Mouse (Mus musculus) small intestine, adult 2 months (tissue): Measurements from ENCODE around the gene Cldn2. TPM values are rescaled to one million over a fixed set of nuclear protein-coding genes. Genes with fewer than 3 reads are reported as not detected.

Source experiments
- H3K27ac ChIP-seq: fragments of 200-500 bp; 2 replicates; pipeline ENCODE4 v1.5.1; 2012; ENCODE audit warnings: low read depth, low read length, control low read depth, inconsistent platforms; ENCODE audit not compliant: insufficient read depth
- H3K27me3 ChIP-seq: fragments of 200-500 bp; 2 replicates; pipeline ENCODE4 v1.6.1; 2012; ENCODE audit warnings: mild to moderate bottlenecking, moderate library complexity, low read length, inconsistent platforms; ENCODE audit not compliant: control insufficient read depth, insufficient read depth
- H3K36me3 ChIP-seq: fragments of 200-500 bp; 2 replicates; pipeline ENCODE4 v1.6.1; 2012; ENCODE audit warnings: mild to moderate bottlenecking, low read length, control low read depth, inconsistent platforms; ENCODE audit not compliant: control insufficient read depth, insufficient read depth
- H3K4me1 ChIP-seq: fragments of 200-500 bp; 2 replicates; pipeline ENCODE4 v1.6.1; 2012; ENCODE audit warnings: low read length, inconsistent platforms, mixed read lengths; ENCODE audit not compliant: control insufficient read depth, insufficient read depth, insufficient read length
- H3K4me3 ChIP-seq: fragments of 200-500 bp; 2 replicates; pipeline ENCODE4 v1.5.1; 2012; ENCODE audit warnings: low read depth, mild to moderate bottlenecking, control low read depth, inconsistent platforms, low read length, moderate library complexity
- CTCF ChIP-seq: fragments of 200-500 bp; IDR thresholded peaks from 2 replicates; pipeline ENCODE4 v1.5.1; 2012; ENCODE audit warnings: low read depth, mild to moderate bottlenecking, control low read depth, inconsistent platforms, low read length, moderate library complexity, mixed read lengths; ENCODE audit not compliant: insufficient replicate concordance, insufficient read length; ENCODE audit errors: extremely low read depth
- POLR2A ChIP-seq: fragments of 200-500 bp; IDR thresholded peaks from 2 replicates; pipeline ENCODE4 v1.6.1; 2012; ENCODE audit warnings: low read depth, mild to moderate bottlenecking, control low read depth, inconsistent platforms, low read length, moderate library complexity
- WGBS: fragments of 180-500 bp; shearing (Covaris S2); methylation state at CpG from one replicate; pipeline ENCODE4 v1.1.7; 2018; 5-methylcytosine and 5-hydroxymethylcytosine counted together
- polyA plus RNA-seq: library from polyadenylated mRNA; depleted of rRNA; stranded (reverse); fragments of >200 nt; gene quantifications from 2 replicates; pipeline ENCODE4 v1.2.3, GENCODE M21; 2012

Gene Cldn2
- polyA plus RNA-seq, 1 experiment = 9.9 TPM

DNA sequence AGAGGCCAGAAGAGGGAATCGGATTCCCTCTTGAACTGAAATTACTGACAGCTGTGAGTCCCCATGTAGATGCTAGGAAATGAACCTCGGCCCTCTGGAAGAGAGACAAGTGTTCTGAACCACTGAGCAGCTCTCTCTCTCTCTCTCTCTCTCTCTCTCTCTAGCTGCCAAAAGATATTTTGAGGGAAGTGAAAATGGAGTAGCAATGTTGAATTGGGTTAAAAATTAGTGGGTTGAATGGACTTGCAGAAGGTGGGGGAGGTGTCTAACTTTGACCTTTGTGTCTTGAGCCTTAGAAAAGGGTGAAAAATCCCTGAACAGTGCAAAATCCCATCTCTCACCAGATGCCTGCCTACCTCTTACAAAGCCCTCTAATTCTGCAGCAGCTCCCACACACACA, 6.8 kb downstream of the Cldn2 start:
- Histone ChIP-seq H3K4me1 (peaks cover 8% of the 10 kb centered on the region; the same call in 1 of the 2 replicates), H3K36me3 (no peaks in the 10 kb centered on the region), H3K27me3 (no peaks in the 10 kb centered on the region), H3K27ac (no peak overlapping the region), H3K4me3 (no peak overlapping the region)
- WGBS = 33% methylated on average over 2 of the region's 2 CpGs
- no peak for TF ChIP-seq POLR2A
- no peak for TF ChIP-seq CTCF

DNA sequence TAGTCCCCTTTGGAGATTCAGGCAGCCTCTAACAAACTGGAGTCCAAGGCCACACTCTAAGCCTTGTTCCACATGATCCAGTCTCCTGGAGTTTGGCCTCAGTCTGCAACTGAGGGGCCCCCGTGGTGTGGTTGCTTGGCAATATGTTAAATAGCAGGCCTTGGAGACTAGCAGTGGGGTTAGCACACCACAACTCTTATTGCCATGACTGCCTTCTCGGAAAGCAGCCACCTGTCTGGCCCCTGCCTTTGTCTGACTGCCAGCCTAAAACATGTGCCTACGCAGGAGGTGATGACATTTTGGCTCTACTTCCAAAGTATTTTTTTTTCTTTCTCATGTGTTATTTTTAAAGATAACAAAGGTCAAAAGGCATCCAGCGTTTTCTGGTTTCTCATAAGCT, 7.5 kb downstream of the Cldn2 start:
- no peaks in the 10 kb centered on the region for H3K27me3 ChIP-seq
- no peak overlapping the region for H3K4me3 ChIP-seq
- H3K36me3 ChIP-seq = no peaks in the 10 kb centered on the region
- H3K4me1 ChIP-seq = peaks cover 8% of the 10 kb centered on the region; the same call in 1 of the 2 replicates
- no peak for TF ChIP-seq POLR2A
- no peak for TF ChIP-seq CTCF
- H3K27ac ChIP-seq = peak overlapping the region; percentile 22; the same call in 1 of the 2 replicates
- WGBS = 23% methylated on average over 4 of the region's 4 CpGs

DNA sequence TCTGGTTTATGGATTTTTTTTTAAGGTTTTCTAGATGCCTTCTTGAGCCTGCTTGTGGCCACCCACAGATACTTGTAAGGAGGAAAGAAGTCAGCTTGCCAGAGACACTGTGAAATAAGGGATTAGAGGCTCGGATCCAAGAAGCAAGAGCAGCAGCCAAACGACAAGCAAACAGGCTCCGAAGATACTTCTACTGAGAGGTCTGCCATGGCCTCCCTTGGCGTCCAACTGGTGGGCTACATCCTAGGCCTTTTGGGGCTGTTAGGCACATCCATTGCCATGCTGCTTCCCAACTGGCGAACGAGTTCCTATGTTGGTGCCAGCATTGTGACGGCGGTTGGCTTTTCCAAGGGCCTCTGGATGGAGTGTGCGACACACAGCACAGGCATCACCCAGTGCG, 7.9 kb downstream of the Cldn2 start:
- Histone ChIP-seq H3K36me3 (no peaks in the 10 kb centered on the region), H3K4me3 (peak overlapping the region; percentile 71), H3K27ac (peak overlapping the region; percentile 92), H3K27me3 (no peaks in the 10 kb centered on the region), H3K4me1 (peaks cover 11% of the 10 kb centered on the region; the same call in 1 of the 2 replicates)
- TF ChIP-seq POLR2A (no peak), CTCF (no peak)
- 41% methylated on average over 10 of the region's 10 CpGs for WGBS

DNA sequence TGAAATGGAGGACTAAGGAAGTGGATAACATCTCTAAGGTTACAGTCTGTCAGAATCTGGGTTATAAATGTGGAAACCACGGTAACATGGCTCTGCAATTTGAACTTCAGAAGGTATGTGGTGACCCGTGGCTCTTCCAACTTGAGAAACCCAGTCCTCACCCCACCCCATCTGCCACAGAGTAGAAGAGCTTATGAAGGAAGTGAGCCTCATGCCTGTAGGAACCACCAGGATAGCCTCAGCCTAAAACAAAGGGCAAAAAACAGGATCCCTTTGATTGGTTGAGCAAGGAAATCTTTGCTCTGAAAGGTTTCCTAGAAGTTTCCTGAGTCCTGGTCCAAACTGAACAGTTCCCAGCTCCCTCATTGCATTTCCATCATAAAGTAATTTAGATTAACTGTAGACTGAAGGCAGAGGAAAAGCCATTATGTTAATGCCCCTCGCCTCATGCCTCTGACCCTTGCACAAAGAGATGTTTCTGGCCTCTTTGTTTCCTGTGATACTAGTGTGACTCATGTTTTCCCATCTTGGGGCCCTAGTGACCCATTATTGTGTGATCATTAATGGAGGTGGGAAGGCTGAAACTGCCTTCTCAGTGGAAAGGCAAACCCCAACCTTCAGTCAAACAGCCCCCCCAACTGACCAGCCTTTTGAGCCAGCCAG, 12.1 kb downstream of the Cldn2 start:
- Histone ChIP-seq H3K4me1 (peaks cover 19% of the 10 kb centered on the region; the same call in 1 of the 2 replicates), H3K4me3 (no peak overlapping the region), H3K27ac (peak overlapping the region; percentile 90), H3K27me3 (no peaks in the 10 kb centered on the region), H3K36me3 (no peaks in the 10 kb centered on the region)
- no peak for TF ChIP-seq CTCF
- no peak for TF ChIP-seq POLR2A
- 26% methylated on average over 3 of the region's 3 CpGs for WGBS

DNA sequence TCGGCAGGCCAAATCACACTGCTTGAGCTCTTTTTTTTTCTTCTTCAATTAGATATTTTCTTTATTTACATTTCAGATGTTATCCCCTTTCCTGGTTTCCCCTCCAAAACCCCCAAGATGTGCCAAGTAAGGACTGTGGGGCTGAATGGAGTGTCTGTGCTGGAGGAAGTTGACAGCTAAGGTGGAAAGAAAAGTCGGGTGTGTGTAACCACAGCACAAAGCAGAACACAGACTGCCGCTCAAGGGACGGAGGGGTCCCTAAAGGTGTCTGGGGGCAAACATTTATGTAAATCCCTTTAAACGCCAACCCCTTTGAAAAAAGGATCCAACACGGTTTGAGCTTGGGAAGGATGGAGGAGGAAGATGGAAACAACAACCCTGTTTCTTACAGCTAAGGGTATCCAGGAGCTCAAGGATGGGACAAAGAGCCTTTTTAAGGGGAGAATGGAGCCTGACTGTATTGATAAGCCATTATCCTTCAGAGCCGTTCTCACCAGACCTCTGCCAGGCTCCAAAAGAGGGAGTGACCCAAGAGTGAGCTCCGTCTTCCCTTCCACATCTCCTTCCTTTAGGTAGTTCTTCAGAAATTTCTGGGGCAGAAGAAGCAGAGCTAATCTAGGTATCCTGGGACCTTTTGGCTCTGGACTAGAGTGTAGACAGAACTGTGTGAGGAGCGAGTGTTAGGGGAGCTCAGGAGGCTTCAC, 12.8 kb downstream of the Cldn2 start:
- no peaks in the 10 kb centered on the region for H3K27me3 ChIP-seq
- no peak overlapping the region for H3K4me3 ChIP-seq
- H3K36me3 ChIP-seq = no peaks in the 10 kb centered on the region
- peaks cover 19% of the 10 kb centered on the region; the same call in 1 of the 2 replicates for H3K4me1 ChIP-seq
- no peak for TF ChIP-seq POLR2A
- TF ChIP-seq CTCF = no peak
- peak overlapping the region; percentile 90 for H3K27ac ChIP-seq
- WGBS = 33% methylated on average over 9 of the region's 9 CpGs

DNA sequence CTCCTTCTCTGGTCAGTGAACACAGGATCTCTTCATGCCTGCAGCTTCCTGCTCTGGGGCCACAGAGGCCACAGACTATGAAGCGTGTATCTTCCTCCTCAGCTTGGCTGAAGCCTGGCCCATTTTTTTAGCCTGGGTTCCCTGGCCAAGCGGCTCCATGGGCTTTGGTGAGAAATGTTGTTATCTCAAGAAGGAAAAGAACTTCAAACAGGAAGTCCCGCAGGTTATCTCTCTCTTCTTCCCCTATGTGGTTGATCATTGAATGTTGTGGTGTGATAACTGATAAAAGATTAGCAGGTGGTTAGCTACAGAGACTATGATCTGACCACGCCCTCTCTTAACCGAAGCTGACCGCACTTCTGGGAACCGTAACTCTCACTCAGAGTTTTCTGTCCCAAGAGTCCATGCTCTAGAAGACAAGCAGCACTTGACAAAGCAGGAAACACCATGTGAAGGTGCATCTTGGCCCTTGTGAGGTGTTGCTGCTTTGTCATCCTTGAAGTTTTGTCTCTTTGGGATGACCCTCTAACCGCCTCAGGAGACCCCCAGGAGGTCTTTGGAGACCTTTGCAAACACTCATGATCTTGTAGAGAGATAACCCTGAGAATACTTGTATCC, 13.5 kb downstream of the Cldn2 start:
- Histone ChIP-seq H3K27ac (peak overlapping the region; percentile 90), H3K27me3 (no peaks in the 10 kb centered on the region), H3K36me3 (no peaks in the 10 kb centered on the region), H3K4me1 (peaks cover 15% of the 10 kb centered on the region; the same call in 1 of the 2 replicates), H3K4me3 (no peak overlapping the region)
- TF ChIP-seq CTCF (no peak), POLR2A (no peak)
- 35% methylated on average over 8 of the region's 8 CpGs for WGBS

DNA sequence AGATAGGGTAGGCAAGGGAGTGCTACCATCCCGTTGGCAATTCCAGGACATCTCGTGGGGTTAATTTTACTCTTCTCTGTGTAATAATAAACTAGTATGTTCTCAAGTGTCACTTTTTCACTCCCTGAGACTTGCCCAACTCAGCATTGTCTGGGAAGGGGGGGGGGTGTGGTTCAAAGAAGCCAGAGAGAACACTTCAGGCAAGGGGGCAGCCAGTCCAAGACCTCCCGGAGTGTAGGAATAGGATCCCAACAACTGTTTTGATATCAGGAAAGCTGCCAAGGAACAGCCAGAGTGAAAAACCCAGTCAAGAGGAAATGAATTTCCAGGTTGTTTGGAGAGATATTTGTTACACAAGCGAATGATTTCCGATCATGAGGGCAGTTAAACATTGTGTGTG, 14.6 kb downstream of the Cldn2 start:
- H3K4me3 ChIP-seq = no peak overlapping the region
- TF ChIP-seq CTCF (no peak), POLR2A (no peak)
- H3K27me3 ChIP-seq = no peaks in the 10 kb centered on the region
- no peak overlapping the region for H3K27ac ChIP-seq
- peaks cover 15% of the 10 kb centered on the region; the same call in 1 of the 2 replicates for H3K4me1 ChIP-seq
- H3K36me3 ChIP-seq = no peaks in the 10 kb centered on the region
- 43% methylated on average over 5 of the region's 5 CpGs for WGBS
